In the genomic region with DNA sequence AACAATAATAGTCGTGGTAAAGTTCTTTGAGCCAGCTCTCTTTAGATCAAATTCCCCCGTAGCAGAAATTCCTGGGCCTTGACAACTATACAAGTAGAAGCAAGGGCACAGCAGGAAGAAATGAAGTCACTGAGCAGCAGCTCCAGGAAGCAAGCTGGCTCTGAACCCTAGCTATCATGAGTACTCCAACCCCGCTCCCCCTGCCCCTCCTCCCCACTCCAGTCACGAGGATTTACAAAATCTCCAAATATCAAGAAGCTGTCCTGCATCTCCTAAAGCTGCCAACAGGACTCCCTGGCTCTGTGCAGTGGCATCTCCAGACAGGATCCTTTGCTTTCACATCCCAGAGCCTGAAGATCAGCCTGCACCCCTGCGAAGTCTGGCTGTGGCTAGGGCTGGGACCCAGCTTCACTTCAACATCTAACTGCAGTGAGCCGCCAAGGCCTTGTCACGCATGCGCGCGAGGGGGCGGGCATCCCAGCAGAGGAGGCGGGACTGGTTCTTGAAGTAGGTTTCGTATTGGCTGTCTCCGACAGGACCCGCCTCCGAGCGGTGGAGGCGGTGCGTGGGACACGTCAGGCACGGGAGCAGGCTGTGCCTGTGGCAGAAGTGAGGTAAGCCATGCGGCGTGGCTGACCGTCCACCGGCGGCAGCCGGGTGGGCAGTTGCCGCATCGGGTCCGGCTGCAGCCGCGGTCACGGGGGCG, we compare ENCODE assay signal across 8 mouse cellular contexts. TPM values are rescaled to one million over a fixed set of nuclear protein-coding genes. Genes with fewer than 3 reads are reported as not detected.
DNase-seq lines count a peak whose midpoint lies in the region; ATAC-seq lines count a peak whose summit lies in the region.

Gene Focad, plus strand, starts transcription at position 568 of the 706 bp plus-strand sequence.

- peaks cover 7% of the 10 kb centered on the region; the same call in 1 of the 2 replicates for H3K4me1 ChIP-seq in heart, embryonic 10.5 days
- H3K4me1 ChIP-seq in kidney, embryonic 15.5 days, result peaks cover 11% of the 10 kb centered on the region

- DNase-seq in B cell, adult 2 months, result peak; percentile 98
- peak; percentile 99 for DNase-seq in brain, adult 2 months (ENCODE audit: low read depth, low spot score)
- DNase-seq in heart, embryonic 10.5 days (ENCODE audit: low spot score), result peak; percentile 99
- DNase-seq in liver, result peak; percentile 99
- peak; percentile 97 to 99 for DNase-seq in spleen, postnatal 4 days (ENCODE audit: low spot score in 2 of 2)

- H3K27ac ChIP-seq in heart, embryonic 10.5 days, result peak within 1 kb of the TSS; percentile 94
- H3K27ac ChIP-seq in kidney, embryonic 15.5 days, result peak within 1 kb of the TSS; percentile 73

- peak; percentile 99 for ATAC-seq in erythroblast, adult 5-6 weeks (replicated peaks; ENCODE audit: low FRiP score, poor library complexity, severe bottlenecking)
- peak; percentile 100 for ATAC-seq in kidney, embryonic 15.5 days (replicated peaks; ENCODE audit: low FRiP score)
- ATAC-seq in monocyte, adult 5-6 weeks (replicated peaks; ENCODE audit: insufficient number of reproducible peaks, low FRiP score, low TSS enrichment, poor library complexity, severe bottlenecking), result peak; percentile 100

- H3K9ac ChIP-seq in kidney, embryonic 15.5 days, result peak within 1 kb of the TSS; percentile 76

- no peaks in the 10 kb centered on the region for H3K36me3 ChIP-seq in heart, embryonic 10.5 days
- H3K36me3 ChIP-seq in kidney, embryonic 15.5 days, result no peaks in the 10 kb centered on the region

- no peaks in the 10 kb centered on the region for H3K9me3 ChIP-seq in heart, embryonic 10.5 days
- H3K9me3 ChIP-seq in kidney, embryonic 15.5 days (replicated peaks), result no peaks in the 10 kb centered on the region

- peak within 1 kb of the TSS; percentile 98 for H3K4me3 ChIP-seq in heart, embryonic 10.5 days
- peak within 1 kb of the TSS; percentile 81 for H3K4me3 ChIP-seq in kidney, embryonic 15.5 days (replicated peaks)

- H3K27me3 ChIP-seq in heart, embryonic 10.5 days (ENCODE audit: insufficient read depth, poor library complexity, severe bottlenecking), result no peaks in the 10 kb centered on the region
- H3K27me3 ChIP-seq in kidney, embryonic 15.5 days, result no peaks in the 10 kb centered on the region

- WGBS in heart, embryonic 10.5 days, result 2% methylated on average over 34 of the region's 34 CpGs
- under 1% methylated on average over 34 of the region's 34 CpGs for WGBS in kidney, embryonic 15.5 days

- H3K4me2 ChIP-seq in kidney, embryonic 15.5 days, result peak within 1 kb of the TSS; percentile 91

RNA-seq across cellular contexts. Expression of gene Focad, which starts in this region (rescaled TPM):
- 12.3 and 18.8 TPM in 2 replicates for total RNA-seq in erythroblast, adult 5-6 weeks (2015; ENCODE audit: low replicate concordance)
- 3.1 and 4.9 TPM in 2 replicates for total RNA-seq in erythroblast, adult 5-6 weeks (2017; ENCODE audit: low replicate concordance)
- polyA plus RNA-seq in heart, embryonic 10.5 days (2016; fragmentation: Nextera tagmentation; extraction: Ambion mirVana), result 14.8 and 17.0 TPM in 2 replicates
- polyA plus RNA-seq in kidney, embryonic 15.5 days (2015; fragmentation: Nextera tagmentation; extraction: Ambion mirVana), result 13.8 and 15.0 TPM in 2 replicates
- total RNA-seq in monocyte, adult 5-6 weeks (2017), result 2.1 to 5.7 TPM (median 4.9 TPM) in 3 replicates

Comparison
In these comparisons a context has a peak if more than half of its experiments do, and no peak if none do; other contexts are left out.
1. Peak in every context shown above with its lines: DNase-seq, ATAC-seq, H3K4me3 ChIP-seq and H3K27ac ChIP-seq.